Mouse (Mus musculus): ENCODE measurements around the gene Dgcr2. TPM values are rescaled to one million over a fixed set of nuclear protein-coding genes. Genes with fewer than 3 reads are reported as not detected.

Dgcr2 gene
- polyA plus RNA-seq, 1 experiment: 40.6 TPM

DNA sequence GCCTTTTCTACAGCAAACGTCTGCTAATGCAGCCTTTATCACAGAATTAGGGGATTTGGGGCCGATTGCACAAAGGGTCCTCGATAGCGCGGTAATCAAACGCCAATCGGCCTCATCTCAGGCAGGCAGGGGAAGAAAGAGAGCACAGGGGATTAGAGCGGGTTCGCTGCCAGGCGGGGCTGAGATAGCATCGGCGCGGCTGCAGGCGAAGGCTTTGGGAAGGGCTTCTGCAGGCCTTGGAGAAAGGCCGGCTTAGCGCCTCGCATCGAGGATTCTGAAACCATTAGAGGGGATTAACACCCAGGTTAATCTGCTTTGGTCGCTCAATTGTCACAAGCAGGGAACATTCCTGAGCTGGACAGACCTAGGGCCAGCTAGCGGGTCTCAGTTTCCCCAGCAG is 22.2 kb upstream of the Dgcr2 start:
- Histone ChIP-seq H3K9ac (ENCODE audit: low read depth, poor library complexity, severe bottlenecking) (peak overlapping the region; percentile 61), H3K9me3 (replicated peaks; ENCODE audit: control insufficient read depth, insufficient read depth, low read length, poor library complexity, severe bottlenecking) (no peaks in the 10 kb centered on the region), H3K27ac (ENCODE audit: insufficient read depth, low read length) (no peak overlapping the region), H3K4me3 (ENCODE audit: low read depth, low read length) (peak overlapping the region; percentile 10), H3K4me1 (ENCODE audit: control insufficient read depth, insufficient read depth, low read length) (no peaks in the 10 kb centered on the region), H3K27me3 (ENCODE audit: control insufficient read depth, insufficient read depth, low read length, poor library complexity, severe bottlenecking) (peaks cover 5% of the 10 kb centered on the region; the same call in 1 of the 2 replicates), H3K36me3 (ENCODE audit: control insufficient read depth, insufficient read depth, low read length, poor library complexity, severe bottlenecking) (peaks cover 4% of the 10 kb centered on the region)
- TF ChIP-seq EP300 (IDR thresholded peaks at IDR 0.05; ENCODE audit: insufficient read depth, low read depth, low read length) (no peak), CTCF (IDR thresholded peaks at IDR 0.05; ENCODE audit: low read depth, low read length) (no peak), POLR2A (IDR thresholded peaks at IDR 0.05; ENCODE audit: insufficient read depth, low read length) (no peak)

DNA sequence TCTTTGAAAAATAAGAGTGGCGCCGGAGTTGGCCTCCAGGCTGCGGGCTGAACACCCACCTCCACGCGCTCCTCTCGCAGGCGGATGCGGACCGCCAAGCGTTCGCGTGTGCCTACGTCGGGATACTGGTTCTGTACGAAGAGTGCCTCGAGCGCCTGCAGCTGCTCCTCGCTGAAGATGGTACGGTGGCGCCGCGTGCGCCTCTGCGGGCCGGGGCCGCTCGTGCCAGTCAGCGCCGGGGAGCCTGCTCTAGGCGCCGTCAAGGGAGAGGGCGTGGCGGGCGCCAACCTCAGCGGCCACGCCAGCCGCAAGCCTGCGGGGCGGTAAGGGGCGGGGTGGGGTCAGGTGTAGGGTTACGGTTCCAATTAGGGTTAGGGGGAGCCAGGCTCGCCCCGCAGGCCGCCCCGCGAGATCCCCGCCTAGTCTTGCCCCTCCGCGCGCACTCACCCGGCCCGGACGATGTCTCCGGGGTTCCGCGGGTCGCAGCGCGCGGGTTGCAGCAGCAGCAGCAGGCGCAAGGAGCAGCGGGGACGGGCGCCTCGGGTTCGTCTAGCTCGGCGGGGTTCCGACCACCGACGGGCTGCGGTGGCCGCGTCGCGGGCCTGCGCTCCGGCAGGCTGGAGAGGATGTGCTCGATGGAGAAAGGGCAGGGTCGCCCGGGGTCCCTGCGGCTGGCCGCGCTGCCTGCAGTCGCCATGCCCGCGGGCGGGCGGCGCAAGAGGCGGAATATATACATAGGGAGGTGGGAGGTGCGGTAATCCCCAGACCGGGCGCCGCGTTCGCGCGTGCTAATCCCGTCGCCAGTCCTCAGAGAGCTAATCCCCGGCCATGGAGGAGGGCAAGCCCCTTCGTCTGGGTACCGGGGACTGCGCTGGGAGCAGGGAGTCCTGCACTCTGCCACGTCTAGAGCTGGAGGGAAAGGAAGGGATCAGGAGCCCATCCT is 16.2 kb upstream of the Dgcr2 start, which contains the start of gene Gsc2:
Gene Gsc2, minus strand, starts transcription at position 753 of the 943 bp plus-strand sequence.
- Histone ChIP-seq H3K27me3 (ENCODE audit: control insufficient read depth, insufficient read depth, low read length, poor library complexity, severe bottlenecking) (peaks cover 11% of the 10 kb centered on the region; the same call in 1 of the 2 replicates), H3K9me3 (replicated peaks; ENCODE audit: control insufficient read depth, insufficient read depth, low read length, poor library complexity, severe bottlenecking) (no peaks in the 10 kb centered on the region)

DNA sequence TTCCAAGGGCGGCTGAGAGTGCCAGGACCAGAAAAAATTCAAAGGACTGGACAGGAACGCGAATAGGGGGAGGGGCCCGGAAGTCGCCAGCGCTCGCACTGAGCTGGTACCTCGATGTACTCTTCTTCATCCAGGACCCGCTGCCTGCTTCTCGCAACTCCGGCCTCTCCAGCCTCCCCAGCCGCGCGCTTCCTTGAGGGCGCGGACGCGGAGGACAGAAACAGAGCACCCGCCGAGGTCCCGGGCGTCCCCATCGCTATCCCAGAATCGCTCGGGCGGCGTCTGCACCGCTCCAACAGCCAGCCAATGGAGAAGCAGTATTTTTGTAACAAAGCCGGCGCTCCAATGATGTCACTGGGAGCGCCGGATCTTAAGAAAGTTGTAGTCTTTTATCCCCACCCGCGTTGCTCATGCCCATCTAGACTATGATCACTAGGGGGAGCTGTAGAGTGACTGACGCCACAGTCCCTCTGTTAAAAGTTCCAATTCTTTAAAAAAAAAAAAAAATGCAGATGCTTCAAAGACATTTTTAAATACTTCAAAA is 12.8 kb upstream of the Dgcr2 start, which contains the start of gene Ess2:
Gene Ess2, minus strand, starts transcription at position 297 of the 544 bp plus-strand sequence.
- H3K9ac ChIP-seq (ENCODE audit: low read depth, poor library complexity, severe bottlenecking): peak within 1 kb of the TSS; percentile 81
- H3K27me3 ChIP-seq (ENCODE audit: control insufficient read depth, insufficient read depth, low read length, poor library complexity, severe bottlenecking): peaks cover 11% of the 10 kb centered on the region; the same call in 1 of the 2 replicates
- H3K4me1 ChIP-seq (ENCODE audit: control insufficient read depth, insufficient read depth, low read length): no peaks in the 10 kb centered on the region
- TF ChIP-seq CTCF (IDR thresholded peaks at IDR 0.05; ENCODE audit: low read depth, low read length) (peak; percentile 48), EP300 (IDR thresholded peaks at IDR 0.05; ENCODE audit: insufficient read depth, low read depth, low read length) (no peak)
- H3K36me3 ChIP-seq (ENCODE audit: control insufficient read depth, insufficient read depth, low read length, poor library complexity, severe bottlenecking): peaks cover 4% of the 10 kb centered on the region; the same call in 1 of the 2 replicates
- H3K4me3 ChIP-seq (ENCODE audit: low read depth, low read length): peak within 1 kb of the TSS; percentile 88
- no peaks in the 10 kb centered on the region for H3K9me3 ChIP-seq (replicated peaks; ENCODE audit: control insufficient read depth, insufficient read depth, low read length, poor library complexity, severe bottlenecking)
- H3K27ac ChIP-seq (ENCODE audit: insufficient read depth, low read length): no peak within 1 kb of the TSS

More for the DNA sequence above, 16.2 kb upstream of the Dgcr2 start, which contains the start of gene Gsc2:
- no peak within 1 kb of the TSS for H3K27ac ChIP-seq (ENCODE audit: insufficient read depth, low read length)
- H3K4me3 ChIP-seq (ENCODE audit: low read depth, low read length): peak within 1 kb of the TSS; percentile 71
- H3K36me3 ChIP-seq (ENCODE audit: control insufficient read depth, insufficient read depth, low read length, poor library complexity, severe bottlenecking): no peaks in the 10 kb centered on the region
- TF ChIP-seq CTCF (IDR thresholded peaks at IDR 0.05; ENCODE audit: low read depth, low read length) (no peak), EP300 (IDR thresholded peaks at IDR 0.05; ENCODE audit: insufficient read depth, low read depth, low read length) (no peak), POLR2A (IDR thresholded peaks at IDR 0.05; ENCODE audit: insufficient read depth, low read length) (no peak)
- peak within 1 kb of the TSS; percentile 60 for H3K9ac ChIP-seq (ENCODE audit: low read depth, poor library complexity, severe bottlenecking)
- H3K4me1 ChIP-seq (ENCODE audit: control insufficient read depth, insufficient read depth, low read length): no peaks in the 10 kb centered on the region

DNA sequence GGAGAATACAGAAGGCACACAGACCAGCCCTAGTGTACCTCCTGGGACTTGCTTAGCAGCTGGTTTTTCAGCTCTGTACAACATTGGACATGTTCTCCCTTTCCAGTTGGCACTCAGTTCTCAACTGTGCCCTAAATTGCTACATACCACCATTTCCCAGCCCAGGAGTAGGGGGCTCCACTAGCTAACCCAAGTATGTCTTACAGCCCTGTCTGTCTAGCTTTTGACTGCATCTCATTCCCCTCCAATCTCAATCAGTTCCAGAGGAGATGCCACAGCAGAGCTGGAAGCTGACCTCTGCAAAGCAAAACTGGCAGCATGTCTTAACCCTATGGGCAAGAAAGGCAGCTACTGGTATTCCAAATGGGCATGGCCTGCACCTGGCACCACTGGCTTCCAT is 2.3 kb downstream of the Dgcr2 start:
- Histone ChIP-seq H3K27me3 (ENCODE audit: control insufficient read depth, insufficient read depth, low read length, poor library complexity, severe bottlenecking) (no peaks in the 10 kb centered on the region), H3K27ac (ENCODE audit: insufficient read depth, low read length) (no peak overlapping the region), H3K4me1 (ENCODE audit: control insufficient read depth, insufficient read depth, low read length) (no peaks in the 10 kb centered on the region), H3K36me3 (ENCODE audit: control insufficient read depth, insufficient read depth, low read length, poor library complexity, severe bottlenecking) (no peaks in the 10 kb centered on the region), H3K9me3 (replicated peaks; ENCODE audit: control insufficient read depth, insufficient read depth, low read length, poor library complexity, severe bottlenecking) (no peaks in the 10 kb centered on the region), H3K9ac (ENCODE audit: low read depth, poor library complexity, severe bottlenecking) (no peak overlapping the region), H3K4me3 (ENCODE audit: low read depth, low read length) (no peak overlapping the region)
- TF ChIP-seq CTCF (IDR thresholded peaks at IDR 0.05; ENCODE audit: low read depth, low read length) (no peak), EP300 (IDR thresholded peaks at IDR 0.05; ENCODE audit: insufficient read depth, low read depth, low read length) (no peak), POLR2A (IDR thresholded peaks at IDR 0.05; ENCODE audit: insufficient read depth, low read length) (no peak)

DNA sequence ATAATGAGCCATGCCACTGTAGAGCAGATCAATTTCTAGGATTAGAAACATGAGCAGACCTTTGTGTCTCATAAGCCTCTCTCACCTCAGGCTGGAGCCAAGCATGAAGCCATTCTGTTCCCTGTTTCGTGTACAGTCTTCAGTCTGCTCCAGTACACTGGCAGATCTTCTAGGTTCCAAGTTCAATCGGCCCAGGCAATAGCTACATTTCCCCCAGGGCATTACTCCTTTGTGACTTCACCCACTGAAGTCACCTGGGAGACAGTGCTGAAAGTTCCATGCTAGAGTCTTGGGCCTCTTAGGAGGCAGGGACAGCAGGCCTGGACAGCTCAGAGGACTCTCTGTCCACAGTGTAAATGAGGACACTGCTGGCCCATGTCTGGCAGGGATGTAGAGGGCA is 4.4 kb downstream of the Dgcr2 start, which contains the start of gene Tssk1:
Gene Tssk1, plus strand, starts transcription at position 301 of the 400 bp plus-strand sequence.
- Histone ChIP-seq H3K36me3 (ENCODE audit: control insufficient read depth, insufficient read depth, low read length, poor library complexity, severe bottlenecking) (no peaks in the 10 kb centered on the region), H3K9me3 (replicated peaks; ENCODE audit: control insufficient read depth, insufficient read depth, low read length, poor library complexity, severe bottlenecking) (no peaks in the 10 kb centered on the region), H3K27ac (ENCODE audit: insufficient read depth, low read length) (no peak within 1 kb of the TSS), H3K4me1 (ENCODE audit: control insufficient read depth, insufficient read depth, low read length) (no peaks in the 10 kb centered on the region), H3K27me3 (ENCODE audit: control insufficient read depth, insufficient read depth, low read length, poor library complexity, severe bottlenecking) (no peaks in the 10 kb centered on the region), H3K4me3 (ENCODE audit: low read depth, low read length) (no peak within 1 kb of the TSS), H3K9ac (ENCODE audit: low read depth, poor library complexity, severe bottlenecking) (no peak within 1 kb of the TSS)
- no peak for TF ChIP-seq POLR2A (IDR thresholded peaks at IDR 0.05; ENCODE audit: insufficient read depth, low read length)
- no peak for TF ChIP-seq CTCF (IDR thresholded peaks at IDR 0.05; ENCODE audit: low read depth, low read length)
- no peak for TF ChIP-seq EP300 (IDR thresholded peaks at IDR 0.05; ENCODE audit: insufficient read depth, low read depth, low read length)
